Mouse (Mus musculus) intestine, postnatal 0 days (tissue): Measurements from ENCODE around the gene Alyref. TPM values are rescaled to one million over a fixed set of nuclear protein-coding genes. Genes with fewer than 3 reads are reported as not detected.
A peak's percentile ranks its signal among the peaks of the same experiment; 100 is the strongest.

Experiments used
- ATAC-seq: fragments of 200-750 bp; cut with Nextera tagmentation; 2 replicates; pipeline ENCODE4 v1.8.0; 2017; ENCODE audit warnings: mild to moderate bottlenecking, moderate TSS enrichment, moderate library complexity
- H3K27ac ChIP-seq: fragments of 300-500 bp; sonication (generic); 2 replicates; pipeline ENCODE4 v1.5.1; 2014; ENCODE audit warnings: mild to moderate bottlenecking, low read depth, low read length, moderate library complexity
- H3K27me3 ChIP-seq: fragments of 300-500 bp; sonication (generic); replicated peaks from 2 replicates; pipeline ENCODE4 v1.6.1; 2014; ENCODE audit warnings: low read length, mixed read lengths; ENCODE audit not compliant: control insufficient read depth, insufficient read depth
- H3K36me3 ChIP-seq: fragments of 300-500 bp; sonication (generic); 2 replicates; pipeline ENCODE4 v1.6.1; 2014; ENCODE audit warnings: mild to moderate bottlenecking, moderate library complexity; ENCODE audit not compliant: control insufficient read depth, insufficient read depth
- H3K4me1 ChIP-seq: fragments of 300-500 bp; sonication (generic); replicated peaks from 2 replicates; pipeline ENCODE4 v1.6.1; 2014; ENCODE audit warnings: antibody characterized with exemption, low read length, mixed read lengths; ENCODE audit not compliant: control insufficient read depth, insufficient read depth
- H3K4me2 ChIP-seq: fragments of 300-500 bp; sonication (generic); replicated peaks from 2 replicates; pipeline ENCODE4 v1.6.1; 2014; ENCODE audit warnings: low read depth, mild to moderate bottlenecking, moderate library complexity
- H3K4me3 ChIP-seq: fragments of 300-500 bp; sonication (generic); 2 replicates; pipeline ENCODE4 v1.5.1; 2014; ENCODE audit warnings: low read depth, low read length
- H3K9ac ChIP-seq: fragments of 300-500 bp; sonication (generic); 2 replicates; pipeline ENCODE4 v1.6.1; 2014; ENCODE audit warnings: mild to moderate bottlenecking, low read depth, low read length
- H3K9me3 ChIP-seq: fragments of 300-500 bp; sonication (generic); 2 replicates; pipeline ENCODE4 v1.6.1; 2016; ENCODE audit warnings: mixed run types; ENCODE audit not compliant: control insufficient read depth
- CTCF ChIP-seq: sonication (generic); IDR thresholded peaks from 2 replicates; pipeline ENCODE4 v1.5.1; 2016; ENCODE audit warnings: low read depth, mild to moderate bottlenecking, control low read depth, antibody characterized with exemption, moderate library complexity
- WGBS: fragments of 180-500 bp; shearing (Covaris S2); extraction: QIAGEN DNeasy Blood & Tissue Kit; methylation state at CpG from one replicate; pipeline ENCODE4 v1.1.7; 2014; 5-methylcytosine and 5-hydroxymethylcytosine counted together
- polyA plus RNA-seq: library from polyadenylated mRNA; unstranded; fragments of >200 nt; fragmentation: Nextera tagmentation; extraction: Ambion mirVana; gene quantifications from 2 replicates; pipeline ENCODE4 v1.2.1, GENCODE M21; 2015

The Alyref gene
- polyA plus RNA-seq, 1 experiment from 2014 or later = 226 TPM

GRCm38 (mm10) chr11:120641255-120641654 is 43.1 kb upstream of the Alyref start:
- Histone ChIP-seq H3K27me3 (no peaks in the 10 kb centered on the region), H3K27ac (no peak overlapping the region), H3K4me2 (no peak overlapping the region), H3K4me1 (peaks cover 6% of the 10 kb centered on the region), H3K9ac (no peak overlapping the region), H3K4me3 (no peak overlapping the region), H3K36me3 (no peaks in the 10 kb centered on the region; the same call in 1 of the 2 replicates), H3K9me3 (no peaks in the 10 kb centered on the region)
- WGBS = 72% methylated on average over 9 of the region's 9 CpGs
- TF ChIP-seq CTCF = no peak
- no peak for ATAC-seq

GRCm38 (mm10) chr11:120634810-120635209 is 36.6 kb upstream of the Alyref start:
- no peak for ATAC-seq
- H3K4me1 ChIP-seq = peaks cover 7% of the 10 kb centered on the region; the same call in 1 of the 2 replicates
- no peaks in the 10 kb centered on the region for H3K27me3 ChIP-seq
- H3K9me3 ChIP-seq = no peaks in the 10 kb centered on the region
- 89% methylated on average over 5 of the region's 5 CpGs for WGBS
- no peak overlapping the region for H3K4me2 ChIP-seq
- TF ChIP-seq CTCF = no peak
- no peak overlapping the region for H3K4me3 ChIP-seq
- H3K36me3 ChIP-seq = no peaks in the 10 kb centered on the region
- H3K9ac ChIP-seq = no peak overlapping the region
- no peak overlapping the region for H3K27ac ChIP-seq

DNA sequence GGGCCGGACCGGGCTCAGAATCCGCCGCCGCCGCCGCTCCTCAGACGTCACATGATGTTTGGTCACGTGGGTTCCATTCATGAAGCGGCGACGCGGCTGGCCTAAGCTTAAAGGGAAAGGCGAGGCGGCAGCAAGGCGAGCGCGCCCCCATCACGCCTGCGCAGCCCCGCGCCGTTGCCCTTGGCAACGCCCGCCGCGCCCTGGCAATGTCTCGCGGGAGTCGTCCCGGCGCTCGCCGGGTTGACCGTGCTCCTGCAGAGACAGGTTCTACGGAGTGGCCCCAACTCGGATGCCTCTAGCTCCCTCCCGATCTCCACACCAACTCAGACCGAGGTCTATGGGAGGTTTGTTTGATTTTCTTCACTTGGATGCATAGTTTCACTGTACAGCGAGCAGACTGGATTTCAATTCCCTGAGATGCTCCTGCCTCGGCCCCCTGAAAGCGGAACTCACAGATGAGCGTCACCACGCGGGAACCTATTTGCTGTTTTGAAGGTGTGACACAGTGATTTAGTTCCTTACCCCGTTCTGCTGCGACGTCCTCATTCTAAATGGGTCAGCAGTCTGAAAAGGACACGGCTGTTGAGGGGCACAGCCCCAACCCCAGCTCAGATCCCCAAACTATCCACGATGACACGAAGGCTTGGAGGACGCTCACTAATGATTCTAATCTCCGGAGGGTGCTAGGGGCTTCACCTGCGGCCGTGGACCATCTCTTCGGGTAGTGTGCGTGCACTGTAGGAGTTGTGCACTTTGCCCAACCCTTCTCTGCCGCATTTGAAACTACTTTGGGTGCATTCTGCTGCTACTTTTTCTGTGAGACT is 35.6 kb upstream of the Alyref start, which contains the start of gene Mafg:
Gene Mafg (minus strand): TSS at position 81 of the 824 bp plus-strand sequence.
- WGBS = 10% methylated on average over 57 of the region's 58 CpGs
- TF ChIP-seq CTCF = no peak

GRCm38 (mm10) chr11:120632559-120633519 is 34.7 kb upstream of the Alyref start:
- H3K4me3 ChIP-seq = peak overlapping the region; percentile 63
- WGBS = under 1% methylated on average over 97 of the region's 116 CpGs
- peak overlapping the region; percentile 88 for H3K4me2 ChIP-seq
- H3K9ac ChIP-seq = peak overlapping the region; percentile 80
- H3K4me1 ChIP-seq = peaks cover 9% of the 10 kb centered on the region
- peak; percentile 72 for ATAC-seq
- H3K27me3 ChIP-seq = no peaks in the 10 kb centered on the region
- TF ChIP-seq CTCF = no peak
- H3K9me3 ChIP-seq = no peaks in the 10 kb centered on the region
- peaks cover 9% of the 10 kb centered on the region for H3K36me3 ChIP-seq
- peak overlapping the region; percentile 91 for H3K27ac ChIP-seq

More for the DNA sequence above, 35.6 kb upstream of the Alyref start, which contains the start of gene Mafg:
- H3K36me3 ChIP-seq = peaks cover 6% of the 10 kb centered on the region
- peak; percentile 80 for ATAC-seq
- peak within 1 kb of the TSS; percentile 63 for H3K4me3 ChIP-seq
- peaks cover 9% of the 10 kb centered on the region for H3K4me1 ChIP-seq
- H3K4me2 ChIP-seq = peak within 1 kb of the TSS; percentile 88
- no peaks in the 10 kb centered on the region for H3K9me3 ChIP-seq
- H3K27me3 ChIP-seq = no peaks in the 10 kb centered on the region
- H3K9ac ChIP-seq = peak within 1 kb of the TSS; percentile 80
- peak within 1 kb of the TSS; percentile 91 for H3K27ac ChIP-seq

DNA sequence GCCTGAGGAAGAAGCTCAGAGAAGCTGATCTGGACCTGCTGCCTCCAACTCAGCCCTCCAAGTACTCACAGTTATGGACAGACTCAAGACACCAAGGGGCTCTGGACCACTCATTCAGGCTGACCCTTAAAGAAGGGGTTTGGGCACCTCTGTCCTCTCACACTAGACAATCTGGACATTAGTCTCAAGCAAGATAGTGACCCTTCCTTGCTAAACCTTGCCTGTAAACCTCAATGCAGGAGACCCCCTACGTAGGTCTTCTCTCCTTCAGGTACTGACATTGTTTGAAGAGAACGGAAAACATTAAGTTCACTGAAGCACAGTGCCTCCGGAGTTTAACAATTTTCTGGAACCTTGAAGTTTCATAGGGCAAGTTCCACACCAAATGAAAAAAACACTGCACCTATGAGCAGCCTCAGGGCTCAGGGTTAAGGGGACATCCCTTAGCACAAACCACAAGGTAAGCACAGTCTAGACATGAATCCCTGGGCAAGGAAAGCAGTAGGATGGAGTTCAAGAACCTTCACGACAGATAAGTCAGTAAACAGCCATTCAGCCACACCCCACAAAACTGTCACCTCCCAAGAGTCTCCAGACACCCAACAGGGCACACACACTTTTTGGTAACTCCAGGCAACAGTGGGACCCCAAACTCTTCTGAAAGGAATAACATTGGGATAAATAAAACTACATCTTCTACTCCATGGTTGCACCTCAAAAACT is 33.7 kb upstream of the Alyref start:
- Histone ChIP-seq H3K9ac (peak overlapping the region; percentile 80), H3K4me2 (peak overlapping the region; percentile 88), H3K9me3 (no peaks in the 10 kb centered on the region), H3K27me3 (no peaks in the 10 kb centered on the region), H3K4me3 (peak overlapping the region; percentile 63), H3K27ac (peak overlapping the region; percentile 91), H3K4me1 (peaks cover 9% of the 10 kb centered on the region), H3K36me3 (peaks cover 17% of the 10 kb centered on the region)
- no peak for ATAC-seq
- WGBS = 37% methylated on average over 4 of the region's 4 CpGs
- TF ChIP-seq CTCF = no peak
